Mouse (Mus musculus) lung, embryonic 16.5 days (tissue): ENCODE data around the gene Armcx1. TPM values are rescaled to one million over a fixed set of nuclear protein-coding genes. Genes with fewer than 3 reads are reported as not detected.
A peak's percentile ranks its signal among the peaks of the same experiment; 100 is the strongest.
"Not testable (repeated sequence)": the region's sequence is repeated elsewhere in the genome, so short reads cannot be mapped to it uniquely, and the experiment has no call there.

ENCODE experiments used
- ATAC-seq: fragments of 200-750 bp; cut with Nextera tagmentation; 2 replicates; pipeline ENCODE4 v1.8.0; 2017; ENCODE audit warnings: low read depth, mild to moderate bottlenecking, moderate library complexity
- H3K27ac ChIP-seq: fragments of 300-500 bp; sonication (generic); 2 replicates; pipeline ENCODE4 v1.5.1; 2014; ENCODE audit warnings: mild to moderate bottlenecking, control low read depth, low read length
- H3K27me3 ChIP-seq: fragments of 300-500 bp; sonication (generic); 2 replicates; pipeline ENCODE4 v1.6.1; 2014; ENCODE audit warnings: low read depth, low read length, mixed read lengths; ENCODE audit not compliant: control insufficient read depth, insufficient read depth
- H3K36me3 ChIP-seq: fragments of 300-500 bp; sonication (generic); 2 replicates; pipeline ENCODE4 v1.6.1; 2014; ENCODE audit warnings: low read length; ENCODE audit not compliant: control insufficient read depth, insufficient read depth
- H3K4me1 ChIP-seq: fragments of 300-500 bp; sonication (generic); replicated peaks from 2 replicates; pipeline ENCODE4 v1.6.1; 2014; ENCODE audit warnings: low read length, mixed read lengths; ENCODE audit not compliant: control insufficient read depth, insufficient read depth
- H3K4me2 ChIP-seq: fragments of 300-500 bp; sonication (generic); 2 replicates; pipeline ENCODE4 v1.6.1; 2014; ENCODE audit warnings: low read depth, low read length, control low read depth
- H3K4me3 ChIP-seq: fragments of 300-500 bp; sonication (generic); 2 replicates; pipeline ENCODE4 v1.5.1; 2014; ENCODE audit warnings: mild to moderate bottlenecking, low read length, control low read depth
- H3K9ac ChIP-seq: fragments of 300-500 bp; sonication (generic); 2 replicates; pipeline ENCODE4 v1.6.1; 2014; ENCODE audit warnings: low read length, control low read depth
- H3K9me3 ChIP-seq: fragments of 300-500 bp; sonication (generic); 2 replicates; pipeline ENCODE4 v1.6.1; 2016; ENCODE audit warnings: low read length; ENCODE audit not compliant: control insufficient read depth
- WGBS: fragments of 180-500 bp; shearing (Covaris S2); extraction: QIAGEN DNeasy Blood & Tissue Kit; methylation state at CpG from one replicate; pipeline ENCODE4 v1.1.7; 2014; 5-methylcytosine and 5-hydroxymethylcytosine counted together
- polyA plus RNA-seq: library from polyadenylated mRNA; unstranded; fragments of >200 nt; fragmentation: Nextera tagmentation; extraction: Ambion mirVana; gene quantifications from 2 replicates; pipeline ENCODE4 v1.2.1, GENCODE M21; 2015

Armcx1 gene
- polyA plus RNA-seq, 1 experiment from 2014 or later: 52.7 TPM

GRCm38 (mm10) chrX:134716863-134717262 is 900 bp upstream of the Armcx1 start:
- Histone ChIP-seq H3K4me2 (no peak overlapping the region), H3K27me3 (no peaks in the 10 kb centered on the region), H3K9ac (no peak overlapping the region), H3K4me1 (no peaks in the 10 kb centered on the region), H3K4me3 (no peak overlapping the region), H3K36me3 (peaks cover 6% of the 10 kb centered on the region; the same call in 1 of the 2 replicates), H3K27ac (no peak overlapping the region), H3K9me3 (no peaks in the 10 kb centered on the region)
- WGBS: 41% methylated on average over 3 of the region's 3 CpGs
- ATAC-seq: no peak

GRCm38 (mm10) chrX:134718524-134718923 is 761 bp downstream of the Armcx1 start:
- peak; percentile 88 for ATAC-seq
- H3K4me3 ChIP-seq: peak overlapping the region; percentile 58
- 25% methylated on average over 14 of the region's 14 CpGs for WGBS

GRCm38 (mm10) chrX:134723762-134724161 is 6.0 kb downstream of the Armcx1 start:
- H3K4me1 ChIP-seq, H3K4me2 ChIP-seq, H3K36me3 ChIP-seq, H3K27ac ChIP-seq, H3K9me3 ChIP-seq, H3K4me3 ChIP-seq, H3K9ac ChIP-seq, H3K27me3 ChIP-seq: not testable (repeated sequence)
- ATAC-seq: peak; percentile 79
- 18% methylated on average over 2 of the region's 2 CpGs for WGBS

More at GRCm38 (mm10) chrX:134718524-134718923, 761 bp downstream of the Armcx1 start:
- Histone ChIP-seq H3K27ac (peak overlapping the region; percentile 94), H3K9me3 (no peaks in the 10 kb centered on the region), H3K4me2 (peak overlapping the region; percentile 57), H3K9ac (peak overlapping the region; percentile 69), H3K36me3 (peaks cover 6% of the 10 kb centered on the region; the same call in 1 of the 2 replicates), H3K27me3 (no peaks in the 10 kb centered on the region), H3K4me1 (no peaks in the 10 kb centered on the region)

- no peak for ATAC-seq
- H3K4me2 ChIP-seq: no peak overlapping the region
- no peaks in the 10 kb centered on the region for H3K27me3 ChIP-seq
- H3K9me3 ChIP-seq: no peaks in the 10 kb centered on the region
- H3K4me3 ChIP-seq: no peak overlapping the region
- H3K36me3 ChIP-seq: no peaks in the 10 kb centered on the region
- no peak overlapping the region for H3K27ac ChIP-seq
- no peak overlapping the region for H3K9ac ChIP-seq
- no peaks in the 10 kb centered on the region for H3K4me1 ChIP-seq
- WGBS: 38% methylated on average over 4 of the region's 4 CpGs
Observed at GRCm38 (mm10) chrX:134729778-134730177, 12.0 kb downstream of the Armcx1 start.

- no peak for ATAC-seq
- 93% methylated on average over 1 of the region's 1 CpGs for WGBS
- Histone ChIP-seq H3K36me3 (no peaks in the 10 kb centered on the region), H3K4me2 (no peak overlapping the region), H3K9me3 (no peaks in the 10 kb centered on the region), H3K4me1 (no peaks in the 10 kb centered on the region), H3K9ac (no peak overlapping the region), H3K4me3 (no peak overlapping the region), H3K27ac (no peak overlapping the region), H3K27me3 (peaks cover 2% of the 10 kb centered on the region; the same call in 1 of the 2 replicates)
Observed at GRCm38 (mm10) chrX:134737796-134738195, 20.0 kb downstream of the Armcx1 start.

- H3K4me3 ChIP-seq: no peak overlapping the region
- 54% methylated on average over 4 of the region's 4 CpGs for WGBS
- no peak for ATAC-seq
Observed at GRCm38 (mm10) chrX:134739160-134739559, 21.4 kb downstream of the Armcx1 start.

GRCm38 (mm10) chrX:134741862-134742261 is 24.1 kb downstream of the Armcx1 start:
- ATAC-seq: no peak
- 56% methylated on average over 5 of the region's 5 CpGs for whole genome bisulfite sequencing
- peaks cover 2% of the 10 kb centered on the region; the same call in 1 of the 2 replicates for H3K27me3 ChIP-seq

More at GRCm38 (mm10) chrX:134739160-134739559, 21.4 kb downstream of the Armcx1 start:
- Histone ChIP-seq H3K4me1 (no peaks in the 10 kb centered on the region), H3K4me2 (no peak overlapping the region), H3K36me3 (no peaks in the 10 kb centered on the region), H3K9ac (no peak overlapping the region), H3K27me3 (peaks cover 2% of the 10 kb centered on the region; the same call in 1 of the 2 replicates), H3K9me3 (no peaks in the 10 kb centered on the region), H3K27ac (no peak overlapping the region)

GRCm38 (mm10) chrX:134746459-134746858 is 28.7 kb downstream of the Armcx1 start:
- 24% methylated on average over 5 of the region's 5 CpGs for WGBS
- no peak overlapping the region for H3K27ac ChIP-seq
- no peak for ATAC-seq
- H3K36me3 ChIP-seq: no peaks in the 10 kb centered on the region
- no peaks in the 10 kb centered on the region for H3K9me3 ChIP-seq
- H3K27me3 ChIP-seq: peaks cover 2% of the 10 kb centered on the region; the same call in 1 of the 2 replicates
- H3K4me1 ChIP-seq: no peaks in the 10 kb centered on the region
- no peak overlapping the region for H3K4me3 ChIP-seq
- no peak overlapping the region for H3K9ac ChIP-seq
- H3K4me2 ChIP-seq: no peak overlapping the region

More at GRCm38 (mm10) chrX:134741862-134742261, 24.1 kb downstream of the Armcx1 start:
- no peak overlapping the region for H3K4me3 ChIP-seq
- no peaks in the 10 kb centered on the region for H3K9me3 ChIP-seq
- H3K9ac ChIP-seq: no peak overlapping the region
- no peak overlapping the region for H3K4me2 ChIP-seq
- no peaks in the 10 kb centered on the region for H3K4me1 ChIP-seq
- no peak overlapping the region for H3K27ac ChIP-seq
- no peaks in the 10 kb centered on the region for H3K36me3 ChIP-seq

GRCm38 (mm10) chrX:134750764-134751592 is 33.2 kb downstream of the Armcx1 start, which contains the start of gene Armcx6:
Armcx6 (minus strand) TSS chrX:134751417.
- Histone ChIP-seq H3K4me2 (peak within 1 kb of the TSS; percentile 67), H3K4me1 (no peaks in the 10 kb centered on the region), H3K27me3 (no peaks in the 10 kb centered on the region), H3K4me3 (peak within 1 kb of the TSS; percentile 59), H3K27ac (peak within 1 kb of the TSS; percentile 79), H3K9me3 (no peaks in the 10 kb centered on the region), H3K9ac (peak within 1 kb of the TSS; percentile 68), H3K36me3 (no peaks in the 10 kb centered on the region)
- WGBS: 17% methylated on average over 36 of the region's 36 CpGs
- ATAC-seq: peak; percentile 97
